Mouse (Mus musculus) liver, embryonic 14.5 days (tissue): ENCODE data around the gene Svip. TPM values are rescaled to one million over a fixed set of nuclear protein-coding genes. Genes with fewer than 3 reads are reported as not detected.

Experiments used
- ATAC-seq: fragments of 200-750 bp; cut with Nextera tagmentation; 2 replicates; pipeline ENCODE4 v1.8.0; 2017; ENCODE audit warnings: moderate number of reproducible peaks, mild to moderate bottlenecking, moderate library complexity; ENCODE audit not compliant: insufficient read depth
- DNase-seq, 3 experiments: peaks; one replicate each; pipeline ENCODE4 v3.0.0-alpha.2; 2012 to 2013; ENCODE audit warnings: low read depth in 3 of 3, low spot score in 3 of 3
- H3K27ac ChIP-seq: fragments of 300-500 bp; sonication (generic); 2 replicates; pipeline ENCODE4 v1.5.1; 2014; ENCODE audit warnings: moderate library complexity, mild to moderate bottlenecking, control low read depth, inconsistent platforms
- H3K27me3 ChIP-seq: fragments of 300-500 bp; sonication (generic); 2 replicates; pipeline ENCODE4 v1.6.1; 2014; ENCODE audit warnings: mild to moderate bottlenecking, low read length, moderate library complexity; ENCODE audit not compliant: control insufficient read depth, insufficient read depth
- H3K36me3 ChIP-seq: fragments of 300-500 bp; sonication (generic); replicated peaks from 2 replicates; pipeline ENCODE4 v1.6.1; 2014; ENCODE audit warnings: low read depth; ENCODE audit not compliant: control insufficient read depth, insufficient read depth
- H3K4me1 ChIP-seq, 2 experiments: fragments of 200-500 bp in 1 of 2; fragments of 300-500 bp in 1 of 2; sonication (generic) in 1 of 2; replicated peaks; 2 replicates each; pipeline ENCODE4 v1.6.1; 2012 to 2014; ENCODE audit warnings: antibody characterized with exemption in 1 of 2, inconsistent platforms in 1 of 2, low read length in 1 of 2; ENCODE audit not compliant: control insufficient read depth in 2 of 2, insufficient read depth in 2 of 2
- H3K4me2 ChIP-seq: fragments of 300-500 bp; sonication (generic); 2 replicates; pipeline ENCODE4 v1.6.1; 2014; ENCODE audit warnings: low read depth, mild to moderate bottlenecking, control low read depth, moderate library complexity
- H3K4me3 ChIP-seq, 2 experiments: fragments of 200-500 bp in 1 of 2; fragments of 300-500 bp in 1 of 2; sonication (generic) in 1 of 2; 2 replicates each; pipeline ENCODE4 v1.5.1; 2012 to 2014; ENCODE audit warnings: low read depth in 2 of 2, low read length in 2 of 2, mild to moderate bottlenecking in 2 of 2, control low read depth in 1 of 2, inconsistent platforms in 1 of 2, moderate library complexity in 1 of 2; ENCODE audit not compliant: insufficient read depth in 1 of 2
- H3K9ac ChIP-seq: fragments of 300-500 bp; sonication (generic); replicated peaks from 2 replicates; pipeline ENCODE4 v1.6.1; 2014; ENCODE audit warnings: mild to moderate bottlenecking, control low read depth, moderate library complexity
- H3K9me3 ChIP-seq: fragments of 300-500 bp; sonication (generic); 2 replicates; pipeline ENCODE4 v1.6.1; 2016; ENCODE audit warnings: low read length, mixed read lengths; ENCODE audit not compliant: control insufficient read depth
- CTCF ChIP-seq: IDR thresholded peaks from 2 replicates; pipeline ENCODE4 v1.5.1; 2016; ENCODE audit warnings: antibody characterized with exemption, low read depth, control low read depth
- EP300 ChIP-seq: IDR thresholded peaks from 2 replicates; pipeline ENCODE4 v1.6.1; 2016; ENCODE audit warnings: antibody characterized with exemption, low read depth
- WGBS: fragments of 180-500 bp; shearing (Covaris S2); extraction: QIAGEN DNeasy Blood & Tissue Kit; methylation state at CpG from one replicate; pipeline ENCODE4 v1.1.7; 2014; ENCODE audit not compliant: insufficient replicate concordance; 5-methylcytosine and 5-hydroxymethylcytosine counted together
- polyA plus RNA-seq, 2 experiments: library from polyadenylated mRNA; depleted of rRNA in 1 of 2; stranded (reverse) in 1 of 2; unstranded in 1 of 2; fragments of >200 nt; fragmentation: Nextera tagmentation in 1 of 2; extraction: Ambion mirVana in 1 of 2; gene quantifications; 2 replicates each; pipeline versions ENCODE4 v1.2.1 to v1.2.3; 2012 to 2014

Svip gene
- polyA plus RNA-seq, 2 experiments, result 12.4 to 23.6 TPM

GRCm38 (mm10) chr7:51967581-51967980 is 38.2 kb downstream of the Svip start:
- H3K4me2 ChIP-seq, result no peak overlapping the region
- H3K9ac ChIP-seq, result no peak overlapping the region
- H3K27ac ChIP-seq, result no peak overlapping the region
- DNase-seq (no peak), ATAC-seq (no peak)
- no peaks in the 10 kb centered on the region for H3K4me1 ChIP-seq
- no peak overlapping the region for H3K4me3 ChIP-seq
- TF ChIP-seq EP300 (no peak), CTCF (no peak)
- H3K27me3 ChIP-seq, result no peaks in the 10 kb centered on the region
- no peaks in the 10 kb centered on the region for H3K36me3 ChIP-seq
- H3K9me3 ChIP-seq, result no peaks in the 10 kb centered on the region
- WGBS, result 53% methylated on average over 4 of the region's 4 CpGs

GRCm38 (mm10) chr7:51964681-51965080 is 41.1 kb downstream of the Svip start:
- TF ChIP-seq CTCF, result no peak
- no peak for TF ChIP-seq EP300
- ATAC-seq (no peak), DNase-seq (no peak)
- 68% methylated on average over 7 of the region's 7 CpGs for WGBS
- Histone ChIP-seq H3K9me3 (no peaks in the 10 kb centered on the region), H3K4me3 (no peak overlapping the region), H3K4me1 (no peaks in the 10 kb centered on the region), H3K36me3 (no peaks in the 10 kb centered on the region), H3K4me2 (no peak overlapping the region), H3K9ac (no peak overlapping the region), H3K27ac (no peak overlapping the region), H3K27me3 (no peaks in the 10 kb centered on the region)

DNA sequence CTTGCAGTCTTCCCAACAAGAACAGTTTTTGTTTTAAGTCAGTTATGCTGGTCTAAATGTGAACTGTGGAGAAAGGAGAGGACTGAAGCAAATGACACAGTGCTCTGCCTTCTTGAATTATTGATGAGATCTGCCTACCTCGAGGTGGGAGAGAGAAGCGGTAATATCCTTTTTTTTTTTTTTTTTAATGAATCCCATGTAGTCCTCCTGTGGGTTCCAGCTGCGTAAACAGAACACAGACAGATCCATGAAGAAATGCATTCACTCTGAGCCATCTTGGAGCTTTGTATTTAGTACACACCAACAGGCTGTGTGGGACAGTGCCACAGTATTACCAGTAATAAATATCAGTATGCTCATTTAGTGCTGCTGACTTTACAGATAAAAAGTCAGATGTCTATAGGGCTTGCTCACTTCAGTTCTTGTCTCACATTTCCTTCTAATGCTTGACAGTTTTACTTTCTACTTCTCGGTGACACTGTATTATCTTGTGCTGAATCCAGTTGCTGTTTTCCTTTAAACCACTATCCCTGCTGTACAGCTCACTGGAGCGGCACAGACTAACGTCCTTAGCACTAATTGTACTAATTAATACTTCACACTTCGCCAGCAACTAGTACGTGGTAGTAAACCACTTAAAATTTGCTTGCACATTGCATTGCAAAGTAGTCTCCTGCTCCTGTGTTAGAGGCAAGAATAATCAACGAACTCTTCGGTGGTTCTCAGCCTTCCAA is 43.4 kb downstream of the Svip start:
- no peaks in the 10 kb centered on the region for H3K27me3 ChIP-seq
- DNase-seq (no peak), ATAC-seq (no peak)
- no peaks in the 10 kb centered on the region for H3K36me3 ChIP-seq
- H3K9me3 ChIP-seq, result no peaks in the 10 kb centered on the region
- no peak for TF ChIP-seq CTCF
- WGBS, result 67% methylated on average over 10 of the region's 10 CpGs
- H3K9ac ChIP-seq, result no peak overlapping the region
- no peak overlapping the region for H3K4me2 ChIP-seq
- no peak overlapping the region for H3K27ac ChIP-seq
- H3K4me3 ChIP-seq, result no peak overlapping the region
- no peaks in the 10 kb centered on the region for H3K4me1 ChIP-seq

DNA sequence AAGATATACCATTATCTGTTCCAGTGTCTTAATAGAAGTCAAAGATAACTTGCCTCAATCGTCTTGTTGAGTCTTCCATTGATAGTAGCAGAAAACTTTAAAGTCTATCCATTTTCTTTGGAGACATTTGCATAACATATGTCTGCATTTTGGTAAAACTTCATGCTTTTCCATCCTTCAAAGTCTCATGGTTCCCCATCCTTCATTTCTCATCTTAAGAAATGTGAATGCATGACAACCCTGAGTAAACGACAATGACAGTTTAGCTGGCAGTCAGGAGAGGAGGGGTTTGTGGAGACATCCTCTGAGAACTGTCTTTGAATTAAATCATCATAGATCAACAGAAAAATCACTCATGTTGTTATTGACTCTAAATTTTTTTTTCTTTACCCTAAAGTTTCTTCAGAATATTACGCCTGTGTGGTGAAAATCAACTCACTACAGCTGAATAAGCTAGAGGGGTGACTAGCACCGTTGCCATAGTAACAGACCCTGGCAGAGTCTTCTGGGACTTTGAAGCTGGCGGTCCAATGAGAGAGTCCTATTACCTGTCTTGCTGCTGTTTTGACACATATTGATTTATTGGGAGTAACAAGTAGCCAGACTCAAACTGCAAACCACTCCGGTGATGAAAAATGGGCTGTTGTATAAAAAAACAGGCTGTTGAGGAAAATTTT is 45.0 kb downstream of the Svip start:
- no peaks in the 10 kb centered on the region for H3K9me3 ChIP-seq
- no peaks in the 10 kb centered on the region for H3K36me3 ChIP-seq
- no peak for ATAC-seq
- H3K27me3 ChIP-seq, result no peaks in the 10 kb centered on the region
- no peak overlapping the region for H3K4me2 ChIP-seq
- H3K4me3 ChIP-seq, result no peak overlapping the region
- 52% methylated on average over 6 of the region's 6 CpGs for WGBS
- no peak overlapping the region for H3K27ac ChIP-seq
- no peak for DNase-seq
- no peaks in the 10 kb centered on the region for H3K4me1 ChIP-seq
- H3K9ac ChIP-seq, result no peak overlapping the region
- no peak for TF ChIP-seq EP300
- no peak for TF ChIP-seq CTCF

GRCm38 (mm10) chr7:51957766-51958165 is 48.1 kb downstream of the Svip start:
- no peak overlapping the region for H3K9ac ChIP-seq

More at GRCm38 (mm10) chr7:51957766-51958165, 48.1 kb downstream of the Svip start:
- no peak for ATAC-seq
- H3K27me3 ChIP-seq, result no peaks in the 10 kb centered on the region
- TF ChIP-seq EP300, result no peak
- TF ChIP-seq CTCF, result no peak
- H3K36me3 ChIP-seq, result no peaks in the 10 kb centered on the region
- no peak overlapping the region for H3K4me3 ChIP-seq
- no peaks in the 10 kb centered on the region for H3K9me3 ChIP-seq
- no peak for DNase-seq
- no peaks in the 10 kb centered on the region for H3K4me1 ChIP-seq
- H3K4me2 ChIP-seq, result no peak overlapping the region
- no peak overlapping the region for H3K27ac ChIP-seq
